Mouse (Mus musculus): Measurements from ENCODE around the gene Gas1. TPM values are rescaled to one million over a fixed set of nuclear protein-coding genes. Genes with fewer than 3 reads are reported as not detected.

Gene Gas1
- polyA plus RNA-seq, 1 experiment from 2014 or later: 25.2 TPM

GRCm38 (mm10) chr13:60172366-60173017 lies 4.7 kb downstream of the Gas1 start:
- Histone ChIP-seq H3K27ac (no peak overlapping the region), H3K9me3 (no peaks in the 10 kb centered on the region)
- ATAC-seq (ENCODE audit: borderline replicate concordance, extremely low read depth, low FRiP score, low TSS enrichment): no peak

GRCm38 (mm10) chr13:60171781-60172180 lies 5.4 kb downstream of the Gas1 start:
- H3K27me3 ChIP-seq: peaks cover 80% of the 10 kb centered on the region
- 84% methylated on average over 8 of the region's 8 CpGs for WGBS
- ATAC-seq (ENCODE audit: borderline replicate concordance, extremely low read depth, low FRiP score, low TSS enrichment): no peak

More at GRCm38 (mm10) chr13:60172366-60173017, 4.7 kb downstream of the Gas1 start:
- Histone ChIP-seq H3K4me2 (no peak overlapping the region), H3K9ac (no peak overlapping the region), H3K27me3 (peaks cover 79% of the 10 kb centered on the region), H3K4me3 (no peak overlapping the region), H3K4me1 (peaks cover 24% of the 10 kb centered on the region), H3K36me3 (no peaks in the 10 kb centered on the region)
- 18% methylated on average over 7 of the region's 7 CpGs for WGBS

GRCm38 (mm10) chr13:60170898-60171715 lies 6.1 kb downstream of the Gas1 start:
- H3K9me3 ChIP-seq: no peaks in the 10 kb centered on the region
- 70% methylated on average over 21 of the region's 21 CpGs for WGBS
- H3K27ac ChIP-seq: no peak overlapping the region
- no peaks in the 10 kb centered on the region for H3K36me3 ChIP-seq
- no peak overlapping the region for H3K9ac ChIP-seq
- H3K4me1 ChIP-seq: peaks cover 23% of the 10 kb centered on the region
- no peak for ATAC-seq (ENCODE audit: borderline replicate concordance, extremely low read depth, low FRiP score, low TSS enrichment)
- no peak overlapping the region for H3K4me3 ChIP-seq
- peaks cover 73% of the 10 kb centered on the region for H3K27me3 ChIP-seq
- H3K4me2 ChIP-seq: no peak overlapping the region

More at GRCm38 (mm10) chr13:60171781-60172180, 5.4 kb downstream of the Gas1 start:
- Histone ChIP-seq H3K27ac (no peak overlapping the region), H3K9ac (no peak overlapping the region), H3K4me1 (peaks cover 24% of the 10 kb centered on the region), H3K9me3 (no peaks in the 10 kb centered on the region), H3K4me2 (no peak overlapping the region), H3K36me3 (no peaks in the 10 kb centered on the region), H3K4me3 (no peak overlapping the region)

- Histone ChIP-seq H3K4me3 (no peak overlapping the region), H3K9me3 (no peaks in the 10 kb centered on the region), H3K9ac (no peak overlapping the region), H3K36me3 (no peaks in the 10 kb centered on the region), H3K4me2 (no peak overlapping the region), H3K4me1 (peaks cover 11% of the 10 kb centered on the region), H3K27me3 (peaks cover 78% of the 10 kb centered on the region), H3K27ac (no peak overlapping the region)
- WGBS: 81% methylated on average over 2 of the region's 2 CpGs
- ATAC-seq (ENCODE audit: borderline replicate concordance, extremely low read depth, low FRiP score, low TSS enrichment): no peak
Measured at GRCm38 (mm10) chr13:60169026-60169425, 8.1 kb downstream of the Gas1 start.

DNA sequence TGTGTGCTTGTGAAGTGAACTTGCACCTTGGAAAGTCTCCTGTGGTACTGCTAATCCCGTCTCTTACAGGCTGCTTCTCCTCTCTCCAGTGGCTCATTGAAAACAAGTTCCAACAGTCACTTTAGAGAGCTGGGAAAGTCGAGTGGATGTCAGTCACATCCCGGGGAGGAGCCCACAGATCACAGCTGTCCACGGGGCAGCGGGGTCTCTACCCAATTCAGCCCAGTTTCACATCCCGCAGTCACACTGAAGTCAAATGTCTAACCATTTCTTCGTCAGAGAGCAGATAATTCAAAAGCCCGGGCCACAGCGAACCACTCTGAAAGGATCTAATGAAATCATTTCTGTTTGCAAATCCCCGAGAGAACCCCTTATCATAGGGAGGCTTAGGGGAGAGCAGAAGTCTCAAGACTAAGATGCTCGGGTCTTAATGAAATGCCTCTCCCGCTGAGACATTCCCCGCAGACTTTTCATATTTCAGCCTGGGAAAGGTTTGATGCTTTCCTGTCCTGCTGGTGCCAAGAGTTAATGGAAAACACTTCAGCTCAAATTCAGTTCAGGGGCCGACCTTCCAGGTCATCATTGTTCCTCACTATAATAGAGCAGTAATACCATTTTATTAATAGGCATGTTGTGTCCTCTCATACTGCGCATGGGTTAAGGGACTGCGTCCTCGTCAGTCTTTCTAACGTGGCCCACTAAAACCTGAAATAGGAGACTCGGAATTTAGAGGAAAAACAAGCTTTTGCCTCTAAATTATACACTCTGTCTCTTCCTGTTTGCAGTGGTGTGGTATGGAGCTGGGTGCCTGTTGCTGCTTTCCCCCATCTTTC lies 20.7 kb downstream of the Gas1 start:
- no peaks in the 10 kb centered on the region for H3K9me3 ChIP-seq
- 0 out of 2 replicates have a peak, but pooled peaks cover 3% of the 10 kb centered on the region for H3K27me3 ChIP-seq
- no peak for ATAC-seq (ENCODE audit: borderline replicate concordance, extremely low read depth, low FRiP score, low TSS enrichment)
- no peaks in the 10 kb centered on the region for H3K4me1 ChIP-seq
- H3K4me3 ChIP-seq: no peak overlapping the region
- 38% methylated on average over 19 of the region's 19 CpGs for WGBS
- H3K27ac ChIP-seq: no peak overlapping the region
- H3K36me3 ChIP-seq: no peaks in the 10 kb centered on the region
- H3K9ac ChIP-seq: no peak overlapping the region
- no peak overlapping the region for H3K4me2 ChIP-seq

DNA sequence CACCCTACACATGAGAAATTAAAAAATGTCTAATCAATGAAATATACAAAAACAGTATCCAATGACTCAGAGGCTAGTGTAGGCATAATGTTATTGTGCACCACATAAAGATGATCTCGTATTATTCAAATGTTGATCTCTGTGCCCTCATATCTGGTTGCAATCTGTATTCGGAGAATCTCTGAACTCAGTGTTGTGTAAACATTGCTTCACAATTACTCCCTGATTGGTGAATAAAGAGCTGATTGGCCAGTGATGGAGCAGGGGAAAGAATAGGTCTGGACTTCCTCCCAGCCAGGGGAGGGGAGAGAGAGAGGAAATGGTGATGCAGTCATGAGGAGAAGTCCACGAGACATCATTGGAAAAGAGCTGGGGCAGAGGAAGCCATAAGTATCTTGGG lies 23.0 kb downstream of the Gas1 start:
- H3K9ac ChIP-seq: no peak overlapping the region
- no peak overlapping the region for H3K4me2 ChIP-seq
- 79% methylated on average over 3 of the region's 3 CpGs for WGBS
- 0 out of 2 replicates have a peak, but pooled peaks cover 3% of the 10 kb centered on the region for H3K27me3 ChIP-seq
- no peaks in the 10 kb centered on the region for H3K4me1 ChIP-seq
- ATAC-seq (ENCODE audit: borderline replicate concordance, extremely low read depth, low FRiP score, low TSS enrichment): no peak
- H3K9me3 ChIP-seq: no peaks in the 10 kb centered on the region
- H3K36me3 ChIP-seq: no peaks in the 10 kb centered on the region
- H3K4me3 ChIP-seq: no peak overlapping the region
- H3K27ac ChIP-seq: no peak overlapping the region

- Histone ChIP-seq H3K9me3 (no peaks in the 10 kb centered on the region), H3K36me3 (no peaks in the 10 kb centered on the region), H3K27ac (no peak overlapping the region), H3K27me3 (0 out of 2 replicates have a peak, but pooled peaks cover 7% of the 10 kb centered on the region), H3K4me3 (no peak overlapping the region), H3K4me1 (no peaks in the 10 kb centered on the region), H3K9ac (no peak overlapping the region), H3K4me2 (no peak overlapping the region)
- no peak for ATAC-seq (ENCODE audit: borderline replicate concordance, extremely low read depth, low FRiP score, low TSS enrichment)
- 68% methylated on average over 3 of the region's 3 CpGs for WGBS
Measured at GRCm38 (mm10) chr13:60148235-60148634, 28.9 kb downstream of the Gas1 start.

- Histone ChIP-seq H3K27me3 (0 out of 2 replicates have a peak, but pooled peaks cover 7% of the 10 kb centered on the region), H3K9ac (no peak overlapping the region), H3K27ac (no peak overlapping the region), H3K4me2 (no peak overlapping the region), H3K9me3 (no peaks in the 10 kb centered on the region), H3K4me1 (no peaks in the 10 kb centered on the region), H3K4me3 (no peak overlapping the region), H3K36me3 (no peaks in the 10 kb centered on the region)
- ATAC-seq (ENCODE audit: borderline replicate concordance, extremely low read depth, low FRiP score, low TSS enrichment): no peak
- 77% methylated on average over 2 of the region's 2 CpGs for WGBS
Measured at GRCm38 (mm10) chr13:60147857-60148181, 29.3 kb downstream of the Gas1 start.

- Histone ChIP-seq H3K27me3 (0 out of 2 replicates have a peak, but pooled peaks cover 7% of the 10 kb centered on the region), H3K4me2 (peak overlapping the region; percentile 54), H3K36me3 (no peaks in the 10 kb centered on the region), H3K4me1 (no peaks in the 10 kb centered on the region), H3K27ac (no peak overlapping the region), H3K4me3 (peak overlapping the region; percentile 27), H3K9me3 (no peaks in the 10 kb centered on the region), H3K9ac (no peak overlapping the region)
- peak; percentile 42 for ATAC-seq (ENCODE audit: borderline replicate concordance, extremely low read depth, low FRiP score, low TSS enrichment)
- whole genome bisulfite sequencing: 5% methylated on average over 21 of the region's 21 CpGs
Measured at GRCm38 (mm10) chr13:60146994-60147856, 29.9 kb downstream of the Gas1 start.

DNA sequence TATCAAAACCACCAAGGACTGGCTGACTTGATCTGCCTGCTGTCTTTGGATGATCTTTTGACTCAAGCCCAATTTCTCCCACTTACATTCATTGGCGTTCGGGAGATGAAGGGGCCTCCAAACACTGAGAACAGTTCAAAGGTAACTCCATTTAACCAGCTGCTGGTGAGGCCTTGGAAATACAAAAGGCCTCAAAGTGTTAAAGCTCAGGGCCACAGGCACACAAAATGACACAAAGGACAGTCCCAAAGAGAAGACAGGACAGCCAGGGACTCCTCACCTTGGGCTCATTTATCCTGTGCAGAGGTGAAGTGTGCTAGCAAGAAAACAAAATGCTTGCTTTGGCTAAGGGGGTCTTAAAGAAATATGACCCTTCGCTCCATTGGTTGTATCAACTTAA lies 30.9 kb downstream of the Gas1 start:
- Histone ChIP-seq H3K4me2 (no peak overlapping the region), H3K4me1 (no peaks in the 10 kb centered on the region), H3K9ac (no peak overlapping the region), H3K27ac (no peak overlapping the region), H3K4me3 (no peak overlapping the region), H3K36me3 (no peaks in the 10 kb centered on the region), H3K9me3 (no peaks in the 10 kb centered on the region), H3K27me3 (0 out of 2 replicates have a peak, but pooled peaks cover 7% of the 10 kb centered on the region)
- 67% methylated on average over 3 of the region's 3 CpGs for WGBS
- no peak for ATAC-seq (ENCODE audit: borderline replicate concordance, extremely low read depth, low FRiP score, low TSS enrichment)

DNA sequence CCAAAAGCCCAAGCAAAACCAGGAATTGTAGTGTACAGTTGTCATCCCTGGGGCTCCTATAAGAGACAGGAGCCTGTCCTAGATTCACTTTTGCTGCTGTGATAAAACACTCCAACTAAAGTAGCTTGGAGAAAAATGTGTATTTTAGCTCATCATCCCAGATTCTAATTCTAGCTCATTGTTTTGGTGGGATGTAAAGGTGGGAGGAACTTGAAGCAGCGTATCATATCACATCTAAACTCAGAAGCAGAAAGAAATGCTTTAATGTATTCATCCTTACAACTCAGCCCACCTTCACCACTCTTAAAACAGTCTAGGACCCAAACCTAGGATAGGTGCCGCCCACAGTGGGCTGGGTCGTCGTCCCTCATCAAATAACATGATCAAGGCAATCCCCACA lies 40.2 kb downstream of the Gas1 start:
- no peak overlapping the region for H3K27ac ChIP-seq
- no peak overlapping the region for H3K9ac ChIP-seq
- H3K36me3 ChIP-seq: no peaks in the 10 kb centered on the region
- no peak overlapping the region for H3K4me3 ChIP-seq
- H3K27me3 ChIP-seq: no peaks in the 10 kb centered on the region
- no peaks in the 10 kb centered on the region for H3K9me3 ChIP-seq
- 87% methylated on average over 4 of the region's 4 CpGs for WGBS
- no peak overlapping the region for H3K4me2 ChIP-seq
- ATAC-seq (ENCODE audit: borderline replicate concordance, extremely low read depth, low FRiP score, low TSS enrichment): no peak
- H3K4me1 ChIP-seq: no peaks in the 10 kb centered on the region
